Mouse (Mus musculus) myocyte (in vitro differentiated cells): Measurements from ENCODE around the gene Rnf169.

Source experiments
- MYOG ChIP-seq, 3 experiments: IDR thresholded peaks; one replicate each; pipeline ENCODE4 v1.6.1; 2011; ENCODE audit warnings: control low read depth in 2 of 3, low read depth in 2 of 3, mild to moderate bottlenecking in 2 of 3; ENCODE audit not compliant: insufficient read length in 2 of 3, control insufficient read depth in 1 of 3, insufficient read depth in 1 of 3
- POLR2A ChIP-seq: IDR thresholded peaks from one replicate; pipeline ENCODE4 v1.6.1; 2011; ENCODE audit warnings: low read depth, mild to moderate bottlenecking, control low read depth, moderate library complexity; ENCODE audit not compliant: insufficient read length
- USF1 ChIP-seq: IDR thresholded peaks from one replicate; pipeline ENCODE4 v1.6.1; 2011; ENCODE audit warnings: low read depth, mild to moderate bottlenecking, control low read depth, moderate library complexity

- TF ChIP-seq MYOG (IDR thresholded peaks at IDR 0.05; ENCODE audit: control insufficient read depth in 1 of 3, insufficient read depth in 1 of 3, insufficient read length in 2 of 3, low read depth in 2 of 3) (no peak), USF1 (no peak), POLR2A (no peak)
Measured at GRCm38 (mm10) chr7:99962536-99963236, 17.6 kb downstream of the Rnf169 start.
